Mouse (Mus musculus): ENCODE results near the gene Srebf1. TPM values are rescaled to one million over a fixed set of nuclear protein-coding genes. Genes with fewer than 3 reads are reported as not detected.

The Srebf1 gene
- total and polyA plus RNA-seq, 3 experiments = 69.8 to 126 (median 120) TPM

DNA sequence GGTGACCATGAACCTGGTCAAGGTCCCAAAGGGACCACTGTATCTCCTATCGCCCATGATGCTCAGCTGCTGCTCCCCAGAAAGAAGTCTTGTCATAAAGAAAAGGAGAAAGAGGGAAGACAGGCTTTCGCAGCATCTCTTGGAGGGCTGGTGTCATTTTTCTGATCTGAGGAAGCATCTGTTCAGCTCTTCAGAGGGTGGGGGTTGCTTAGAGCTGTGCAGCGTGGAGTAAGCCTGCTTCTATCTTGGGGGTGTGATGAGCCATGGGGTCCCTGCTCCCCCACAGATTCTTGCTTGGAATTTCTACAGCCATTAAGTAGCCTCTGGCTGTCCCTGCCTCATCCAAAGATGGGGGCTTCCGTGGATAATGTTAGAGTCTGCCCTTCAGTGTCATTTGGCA, 64.1 kb downstream of the Srebf1 start:
- no peak for DNase-seq (ENCODE audit: extremely low read depth)
- no peak for TF ChIP-seq SIN3A (IDR thresholded peaks at IDR 0.05; ENCODE audit: low read length)

GRCm38 (mm10) chr11:60155690-60156089, 66.7 kb downstream of the Srebf1 start:
- dilution Hi-C loops (cut with MboI; ENCODE audit: extremely low pct_ligation_motif_present, extremely low pct_unique_long_range_greater_than_20kb, low sequenced_read_pairs) = no loop called here
- Histone ChIP-seq H3K36me3 (replicated peaks in 1 of 2; ENCODE audit: control insufficient read depth in 1 of 2, insufficient read depth in 1 of 2, low read length in 1 of 2) (peaks cover 3 to 80% of the 10 kb centered on the region in 2 experiments), H3K27ac (ENCODE audit: insufficient read depth, low read depth) (no peak overlapping the region), H3K79me2 (replicated peaks; ENCODE audit: control insufficient read depth, extremely low read depth, insufficient read depth, poor library complexity, severe bottlenecking) (no peaks in the 10 kb centered on the region), H3K27me3 (replicated peaks) (no peaks in the 10 kb centered on the region), H3K9ac (ENCODE audit: insufficient read depth, low read depth) (no peak overlapping the region), H3K4me1 (ENCODE audit: control insufficient read depth in 1 of 2, insufficient read depth in 2 of 2) (peaks cover 2 to 10% of the 10 kb centered on the region in 2 experiments; a peak in 2 of 4 replicates), H3K4me3 (replicated peaks in 1 of 3; ENCODE audit: low read depth in 2 of 3, low read length in 2 of 3, poor library complexity in 1 of 3) (no peak overlapping the region), H3K4me2 (ENCODE audit: insufficient read depth, low read depth, poor library complexity, severe bottlenecking) (no peak overlapping the region), H3K9me3 (replicated peaks; ENCODE audit: low read length) (no peaks in the 10 kb centered on the region)
- TF ChIP-seq TCF12 (IDR thresholded peaks at IDR 0.05; ENCODE audit: low read depth, low read length) = no peak
- no peak for TF ChIP-seq SIN3A (IDR thresholded peaks at IDR 0.05; ENCODE audit: low read length)
- TF ChIP-seq CTCF (conservative IDR thresholded peaks at IDR 0.05 in 1 of 2, IDR thresholded peaks at IDR 0.05 in 1 of 2; ENCODE audit: low read depth in 2 of 2, low read length in 2 of 2) = no peak
- TF ChIP-seq GABPA (IDR thresholded peaks at IDR 0.05; ENCODE audit: insufficient replicate concordance, low read depth, low read length) = no peak
- no peak for TF ChIP-seq KAT2A (IDR thresholded peaks at IDR 0.05; ENCODE audit: insufficient replicate concordance, low read length)
- no peak for TF ChIP-seq MAFK (IDR thresholded peaks at IDR 0.05; ENCODE audit: insufficient replicate concordance, low read length)
- no peak for TF ChIP-seq HCFC1 (IDR thresholded peaks at IDR 0.05; ENCODE audit: low read depth, low read length)
- no peak for TF ChIP-seq TBP (conservative IDR thresholded peaks at IDR 0.05; ENCODE audit: low read depth, low read length)
- in situ Hi-C loops (cut with MboI; ENCODE audit: low pct_ligation_motif_present, low pct_unique_long_range_greater_than_20kb, low sequenced_read_pairs) = no loop called here
- DNase-seq (ENCODE audit: extremely low read depth) = no peak

More for the DNA sequence above, 64.1 kb downstream of the Srebf1 start:
- no peaks in the 10 kb centered on the region for H3K27me3 ChIP-seq (replicated peaks)
- in situ Hi-C loops (cut with MboI; ENCODE audit: low pct_ligation_motif_present, low pct_unique_long_range_greater_than_20kb, low sequenced_read_pairs) = no loop called here
- H3K4me1 ChIP-seq (ENCODE audit: control insufficient read depth in 1 of 2, insufficient read depth in 2 of 2) = peaks cover 2 to 15% of the 10 kb centered on the region in 2 experiments; a peak in 2 of 4 replicates
- no peak overlapping the region for H3K27ac ChIP-seq (ENCODE audit: insufficient read depth, low read depth)
- H3K4me3 ChIP-seq (replicated peaks in 1 of 3; ENCODE audit: low read depth in 2 of 3, low read length in 2 of 3, poor library complexity in 1 of 3) = no peak overlapping the region
- H3K4me2 ChIP-seq (ENCODE audit: insufficient read depth, low read depth, poor library complexity, severe bottlenecking) = no peak overlapping the region
- no peaks in the 10 kb centered on the region for H3K9me3 ChIP-seq (replicated peaks; ENCODE audit: low read length)
- no peaks in the 10 kb centered on the region for H3K79me2 ChIP-seq (replicated peaks; ENCODE audit: control insufficient read depth, extremely low read depth, insufficient read depth, poor library complexity, severe bottlenecking)
- H3K36me3 ChIP-seq (replicated peaks in 1 of 2; ENCODE audit: control insufficient read depth in 1 of 2, insufficient read depth in 1 of 2, low read length in 1 of 2) = peaks cover 3 to 73% of the 10 kb centered on the region in 2 experiments
- dilution Hi-C loops (cut with MboI; ENCODE audit: extremely low pct_ligation_motif_present, extremely low pct_unique_long_range_greater_than_20kb, low sequenced_read_pairs) = no loop called here
- H3K9ac ChIP-seq (ENCODE audit: insufficient read depth, low read depth) = no peak overlapping the region

- Histone ChIP-seq H3K9ac (ENCODE audit: insufficient read depth, low read depth) (no peak overlapping the region), H3K4me3 (replicated peaks in 1 of 3; ENCODE audit: low read depth in 2 of 3, low read length in 2 of 3, poor library complexity in 1 of 3) (no peak overlapping the region), H3K9me3 (replicated peaks; ENCODE audit: low read length) (no peaks in the 10 kb centered on the region), H3K27ac (ENCODE audit: insufficient read depth, low read depth) (no peak overlapping the region), H3K36me3 (replicated peaks in 1 of 2; ENCODE audit: control insufficient read depth in 1 of 2, insufficient read depth in 1 of 2, low read length in 1 of 2) (peaks cover 3 to 80% of the 10 kb centered on the region in 2 experiments), H3K79me2 (replicated peaks; ENCODE audit: control insufficient read depth, extremely low read depth, insufficient read depth, poor library complexity, severe bottlenecking) (no peaks in the 10 kb centered on the region), H3K4me2 (ENCODE audit: insufficient read depth, low read depth, poor library complexity, severe bottlenecking) (no peak overlapping the region), H3K27me3 (replicated peaks) (no peaks in the 10 kb centered on the region), H3K4me1 (ENCODE audit: control insufficient read depth in 1 of 2, insufficient read depth in 2 of 2) (peaks cover 2 to 10% of the 10 kb centered on the region in 2 experiments; a peak in 2 of 4 replicates)
- TF ChIP-seq GABPA (IDR thresholded peaks at IDR 0.05; ENCODE audit: insufficient replicate concordance, low read depth, low read length) (no peak), ZC3H11A (IDR thresholded peaks at IDR 0.05; ENCODE audit: low read depth, low read length) (no peak), MAX (IDR thresholded peaks at IDR 0.05; ENCODE audit: low read length) (no peak), E2F4 (IDR thresholded peaks at IDR 0.05; ENCODE audit: insufficient replicate concordance, low read depth, low read length) (no peak), JUN (IDR thresholded peaks at IDR 0.05; ENCODE audit: insufficient read depth, low read depth, low read length) (no peak)
- dilution Hi-C loops (cut with MboI; ENCODE audit: extremely low pct_ligation_motif_present, extremely low pct_unique_long_range_greater_than_20kb, low sequenced_read_pairs) (no loop called here), in situ Hi-C loops (cut with MboI; ENCODE audit: low pct_ligation_motif_present, low pct_unique_long_range_greater_than_20kb, low sequenced_read_pairs) (no loop called here)
- DNase-seq (ENCODE audit: extremely low read depth) = no peak
Measured at GRCm38 (mm10) chr11:60153936-60154335, 68.4 kb downstream of the Srebf1 start.

Measured in CH12.LX (cell line).